In the genomic region with DNA sequence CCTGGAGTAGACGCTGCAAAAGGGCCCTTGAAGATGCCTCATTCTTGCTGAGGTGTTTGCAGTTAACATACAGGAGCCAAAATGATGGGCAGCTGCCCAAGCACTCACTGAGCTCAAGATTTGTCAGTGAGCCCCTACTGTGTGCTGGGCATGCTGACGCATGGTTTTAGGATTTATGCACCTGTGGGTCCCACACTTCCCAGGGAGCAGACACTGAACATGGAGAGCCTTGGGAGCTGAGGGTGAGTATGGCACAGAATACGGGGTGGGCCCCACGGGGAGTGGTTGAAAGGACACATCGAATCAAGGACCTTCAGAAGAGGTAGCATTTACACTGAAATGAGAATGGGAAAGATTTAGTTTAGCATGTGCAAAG, we compare ENCODE assay signal across 8 mouse cellular contexts. TPM values are rescaled to one million over a fixed set of nuclear protein-coding genes. Genes with fewer than 3 reads are reported as not detected.
A peak's percentile ranks its signal among the peaks of the same experiment; 100 is the strongest.
DNase-seq lines count a peak whose midpoint lies in the region; ATAC-seq and TF ChIP-seq lines count a peak whose summit lies in the region.
"Had no signal": no experiment of that assay in that cellular context is flagged by ENCODE, and none has a peak within 500 bp of the region (broad histone marks: within the 10 kb centered on the region; RNA-seq: fewer than 3 reads in every experiment).

No protein-coding gene starts in this region.

- no peaks in the 10 kb centered on the region for H3K27me3 ChIP-seq in heart, postnatal 0 days (ENCODE audit: control insufficient read depth, insufficient read depth, low read length)
- no peaks in the 10 kb centered on the region for H3K27me3 ChIP-seq in MEL (ENCODE audit: control insufficient read depth in 1 of 2, insufficient read depth in 2 of 2, low read length in 2 of 2)
- no peaks in the 10 kb centered on the region for H3K27me3 ChIP-seq in midbrain, embryonic 15.5 days (replicated peaks)

- intact Hi-C loops in heart, postnatal 36 days (cut with DNase I) = no loop called here

- no peak for TF ChIP-seq CTCF in heart, postnatal 0 days (IDR thresholded peaks at IDR 0.05; ENCODE audit: low read depth)
- no peak for TF ChIP-seq CTCF in MEL (IDR thresholded peaks at IDR 0.05 in 2 of 3, conservative IDR thresholded peaks at IDR 0.05 in 1 of 3; ENCODE audit: control insufficient read depth in 1 of 3, insufficient read depth in 1 of 3, low read depth in 2 of 3, low read length in 3 of 3, poor library complexity in 1 of 3, severe bottlenecking in 1 of 3)
- no peak for TF ChIP-seq CTCF in bone marrow macrophage, adult 2 months (IDR thresholded peaks at IDR 0.05; ENCODE audit: low read depth, low read length)

- no peak for TF ChIP-seq EP300 in heart, postnatal 0 days (IDR thresholded peaks at IDR 0.05; ENCODE audit: low read depth)
- no peak for TF ChIP-seq EP300 in MEL (IDR thresholded peaks at IDR 0.05; ENCODE audit: low read depth in 1 of 2, low read length in 2 of 2)

- TF ChIP-seq POLR2A in MEL (IDR thresholded peaks at IDR 0.05; ENCODE audit: control insufficient read depth in 1 of 2, insufficient read depth in 1 of 2, low read depth in 1 of 2, low read length in 2 of 2, poor library complexity in 1 of 2) = no peak
- TF ChIP-seq POLR2A in bone marrow macrophage, adult 2 months (IDR thresholded peaks at IDR 0.05; ENCODE audit: borderline replicate concordance, low read depth, low read length) = no peak

- peak overlapping the region; percentile 76 for H3K27ac ChIP-seq in heart, postnatal 0 days (ENCODE audit: low read depth)
- H3K27ac ChIP-seq in MEL (ENCODE audit: control insufficient read depth, low read depth, low read length) = peak overlapping the region; percentile 3; the same call in 1 of the 2 replicates
- peak overlapping the region; percentile 20 for H3K27ac ChIP-seq in bone marrow macrophage, adult 2 months (ENCODE audit: insufficient read depth, low read depth, low read length)
- H3K27ac ChIP-seq in midbrain, embryonic 15.5 days = peak overlapping the region; percentile 65

- H3K4me1 ChIP-seq in heart, postnatal 0 days (ENCODE audit: control insufficient read depth, insufficient read depth) = peaks cover 12% of the 10 kb centered on the region
- H3K4me1 ChIP-seq in MEL (ENCODE audit: control insufficient read depth in 1 of 2, insufficient read depth in 2 of 2, low read length in 2 of 2) = peaks cover 0 to 13% of the 10 kb centered on the region in 2 experiments; a peak in 2 of 4 replicates
- H3K4me1 ChIP-seq in bone marrow macrophage, adult 2 months (ENCODE audit: control insufficient read depth, insufficient read depth, low read length) = peaks cover 17% of the 10 kb centered on the region
- peaks cover 7% of the 10 kb centered on the region; the same call in 1 of the 2 replicates for H3K4me1 ChIP-seq in midbrain, embryonic 15.5 days

- no peaks in the 10 kb centered on the region for H3K36me3 ChIP-seq in heart, postnatal 0 days (replicated peaks; ENCODE audit: control insufficient read depth, insufficient read depth, low read length)
- peaks cover 0 to 5% of the 10 kb centered on the region in 2 experiments; a peak in 1 of 4 replicates for H3K36me3 ChIP-seq in MEL (ENCODE audit: control insufficient read depth in 1 of 2, insufficient read depth in 2 of 2, low read length in 2 of 2)
- no peaks in the 10 kb centered on the region for H3K36me3 ChIP-seq in midbrain, embryonic 15.5 days (replicated peaks)

- no peak for TF ChIP-seq RAD21 in MEL (IDR thresholded peaks at IDR 0.05; ENCODE audit: low read depth, low read length)

- peak overlapping the region; percentile 49 for H3K4me2 ChIP-seq in heart, postnatal 0 days (ENCODE audit: low read depth, low read length)
- H3K4me2 ChIP-seq in midbrain, embryonic 15.5 days = no peak overlapping the region

- no peaks in the 10 kb centered on the region for H3K9me3 ChIP-seq in heart, postnatal 0 days (replicated peaks; ENCODE audit: control insufficient read depth, low read length)
- no peaks in the 10 kb centered on the region for H3K9me3 ChIP-seq in MEL (replicated peaks; ENCODE audit: insufficient read depth, low read length)
- H3K9me3 ChIP-seq in midbrain, embryonic 15.5 days = no peaks in the 10 kb centered on the region

- H3K79me2 ChIP-seq in MEL (ENCODE audit: control insufficient read depth, insufficient read depth, low read length, poor library complexity) = no peaks in the 10 kb centered on the region

- WGBS in heart, postnatal 0 days = 65% methylated on average over 5 of the region's 5 CpGs
- 67% methylated on average over 5 of the region's 5 CpGs for WGBS in midbrain, embryonic 15.5 days

- no peak for DNase-seq in heart, postnatal 0 days (ENCODE audit: low spot score)
- DNase-seq in heart, postnatal 36 days = no peak
- no peak for DNase-seq in MEL (ENCODE audit: low read depth, low spot score)
- no peak for DNase-seq in adipocyte (ENCODE audit: low spot score)
- DNase-seq in right cerebral cortex, postnatal 4 days = no peak

- H3K4me3 ChIP-seq in heart, postnatal 0 days (ENCODE audit: low read depth, low read length) = peak overlapping the region; percentile 15; the same call in 1 of the 2 replicates
- H3K4me3 ChIP-seq in MEL (ENCODE audit: control insufficient read depth in 1 of 2, insufficient read depth in 1 of 2, low read depth in 2 of 2, low read length in 2 of 2) = no peak overlapping the region
- H3K4me3 ChIP-seq in bone marrow macrophage, adult 2 months (ENCODE audit: insufficient read depth, low read length) = no peak overlapping the region
- H3K4me3 ChIP-seq in midbrain, embryonic 15.5 days = no peak overlapping the region

- H3K9ac ChIP-seq in heart, postnatal 0 days (replicated peaks; ENCODE audit: low read depth, low read length) = no peak overlapping the region
- H3K9ac ChIP-seq in MEL (ENCODE audit: control insufficient read depth, low read depth, low read length, poor library complexity, severe bottlenecking) = no peak overlapping the region
- no peak overlapping the region for H3K9ac ChIP-seq in midbrain, embryonic 15.5 days

- peak; percentile 14; the same call in 1 of the 2 replicates for ATAC-seq in heart, postnatal 0 days (ENCODE audit: insufficient read depth, low read depth)
- ATAC-seq in midbrain, embryonic 15.5 days (replicated peaks) = peak; percentile 49
- ATAC-seq: activated CD4-positive, CD25-positive, alpha-beta regulatory T cell, adult 4 months had no signal

TF ChIP-seq in MEL, 35 proteins besides CTCF, POLR2A, EP300 and RAD21:
- TF ChIP-seq TAL1 (IDR thresholded peaks at IDR 0.05; ENCODE audit: low read length) = no peak
- peak; percentile 61; the same call in 1 of the 2 replicates for TF ChIP-seq ZKSCAN1 (IDR thresholded peaks at IDR 0.05; ENCODE audit: low read depth, low read length)

RNA-seq across cellular contexts. Expression of gene Nwd1, which starts 0.2 kb away (rescaled TPM):
- total RNA-seq in heart, postnatal 0 days (2014; rRNA removed; ENCODE audit: low replicate concordance) = 2.0 and 2.3 TPM in 2 replicates
- 0.15 and 0.20 TPM in 2 replicates for polyA plus RNA-seq in heart, postnatal 0 days (2015; fragmentation: Nextera tagmentation; extraction: Ambion mirVana)
- under 1 TPM; 0.24 to 0.25 TPM for total RNA-seq in heart, postnatal 36 days (2021)
- total RNA-seq in MEL (2012; rRNA removed) = 0.03 TPM in 1 of 2 replicates, not detected in the other
- under 1 TPM in 1 of 2 experiments, not detected in 1; 0.03 TPM for polyA plus RNA-seq in MEL (2012; ENCODE audit: insufficient read depth in 1 of 2, insufficient read length in 2 of 2, low read depth in 1 of 2, low replicate concordance in 2 of 2, missing spikeins in 1 of 2)
- polyA plus RNA-seq in bone marrow macrophage, adult 2 months (2012; ENCODE audit: insufficient read depth, insufficient read length, missing spikeins) = 0.08 and 0.11 TPM in 2 replicates
- polyA plus RNA-seq in midbrain, embryonic 15.5 days (2015; fragmentation: Nextera tagmentation; extraction: Ambion mirVana) = 1.7 TPM in 2 replicates
- polyA plus RNA-seq: activated CD4-positive, CD25-positive, alpha-beta regulatory T cell, adult 4 months had no signal

Comparison
In these comparisons a context has a peak if more than half of its experiments do, and no peak if none do; other contexts are left out.
1. H3K27ac ChIP-seq: peak in every context shown above with its lines; median percentile 76 in heart, postnatal 0 days; 65 in midbrain, embryonic 15.5 days; 20 in bone marrow macrophage, adult 2 months; 3 in MEL.